Mouse (Mus musculus): ENCODE measurements around the gene Necab3.

DNA sequence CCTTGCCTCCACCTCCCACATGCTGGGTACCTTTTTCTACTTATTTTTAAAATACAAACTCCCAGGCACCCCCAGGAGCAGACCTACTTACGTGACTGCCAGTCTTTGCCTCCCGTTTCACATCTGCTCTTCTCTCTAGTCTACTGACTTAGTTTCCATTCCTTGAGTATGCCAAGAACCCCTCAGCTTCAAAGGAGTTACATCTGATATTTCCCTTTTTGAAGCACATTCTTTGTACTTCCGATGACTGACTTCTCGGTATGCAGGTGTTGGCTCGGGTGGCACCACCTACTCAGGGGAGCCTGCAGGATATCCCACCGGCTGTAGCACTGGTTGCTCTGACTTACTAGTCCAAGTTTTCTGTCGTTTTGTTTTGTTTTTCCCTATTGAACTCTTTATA lies 45.5 kb upstream of the Necab3 start:
- TF ChIP-seq CTCF (IDR thresholded peaks at IDR 0.05; ENCODE audit: control insufficient read depth, insufficient read depth, insufficient read length) (no peak), MYOG (IDR thresholded peaks at IDR 0.05; ENCODE audit: control insufficient read depth, extremely low read depth, insufficient read length) (no peak), MAX (IDR thresholded peaks at IDR 0.05) (no peak), CEBPB (IDR thresholded peaks at IDR 0.05; ENCODE audit: low read depth) (no peak), USF1 (IDR thresholded peaks at IDR 0.05; ENCODE audit: low read depth) (no peak), FOSL1 (IDR thresholded peaks at IDR 0.05; ENCODE audit: insufficient read depth, low read length, poor library complexity, severe bottlenecking) (no peak)

Data from C2C12 (cell line).